Mouse (Mus musculus) hindbrain, embryonic 12.5 days (tissue): Measurements from ENCODE around the gene Clip3. TPM values are rescaled to one million over a fixed set of nuclear protein-coding genes. Genes with fewer than 3 reads are reported as not detected.
A peak's percentile ranks its signal among the peaks of the same experiment; 100 is the strongest.

Experiments used
- ATAC-seq: fragments of 200-750 bp; cut with Nextera tagmentation; 2 replicates; pipeline ENCODE4 v1.8.0; 2017; ENCODE audit warnings: moderate TSS enrichment; ENCODE audit not compliant: low FRiP score
- H3K27ac ChIP-seq: fragments of 300-500 bp; sonication (generic); 2 replicates; pipeline ENCODE4 v1.5.1; 2016; ENCODE audit warnings: mild to moderate bottlenecking
- H3K27me3 ChIP-seq: fragments of 300-500 bp; sonication (generic); 2 replicates; pipeline ENCODE4 v1.6.1; 2016; ENCODE audit warnings: mild to moderate bottlenecking
- H3K36me3 ChIP-seq: fragments of 300-500 bp; sonication (generic); 2 replicates; pipeline ENCODE4 v1.6.1; 2016; ENCODE audit warnings: mild to moderate bottlenecking
- H3K4me1 ChIP-seq: fragments of 300-500 bp; sonication (generic); 2 replicates; pipeline ENCODE4 v1.6.1; 2016
- H3K4me2 ChIP-seq: fragments of 300-500 bp; sonication (generic); replicated peaks from 2 replicates; pipeline ENCODE4 v1.6.1; 2016; ENCODE audit warnings: mild to moderate bottlenecking
- H3K4me3 ChIP-seq: fragments of 300-500 bp; sonication (generic); 2 replicates; pipeline ENCODE4 v1.5.1; 2016; ENCODE audit warnings: mild to moderate bottlenecking
- H3K9ac ChIP-seq: fragments of 300-500 bp; sonication (generic); 2 replicates; pipeline ENCODE4 v1.6.1; 2016; ENCODE audit warnings: mild to moderate bottlenecking, moderate library complexity
- H3K9me3 ChIP-seq: fragments of 300-500 bp; sonication (generic); replicated peaks from 2 replicates; pipeline ENCODE4 v1.6.1; 2016; ENCODE audit warnings: mild to moderate bottlenecking
- WGBS: fragments of 180-500 bp; shearing (Covaris S2); methylation state at CpG from one replicate; pipeline ENCODE4 v1.1.7; 2016; 5-methylcytosine and 5-hydroxymethylcytosine counted together
- polyA plus RNA-seq: library from polyadenylated mRNA; unstranded; fragments of >200 nt; fragmentation: Nextera tagmentation; extraction: Ambion mirVana; gene quantifications from 2 replicates; pipeline ENCODE4 v1.2.1, GENCODE M21; 2016

The Clip3 gene
- polyA plus RNA-seq: 74.8 and 88.1 TPM in 2 replicates

DNA sequence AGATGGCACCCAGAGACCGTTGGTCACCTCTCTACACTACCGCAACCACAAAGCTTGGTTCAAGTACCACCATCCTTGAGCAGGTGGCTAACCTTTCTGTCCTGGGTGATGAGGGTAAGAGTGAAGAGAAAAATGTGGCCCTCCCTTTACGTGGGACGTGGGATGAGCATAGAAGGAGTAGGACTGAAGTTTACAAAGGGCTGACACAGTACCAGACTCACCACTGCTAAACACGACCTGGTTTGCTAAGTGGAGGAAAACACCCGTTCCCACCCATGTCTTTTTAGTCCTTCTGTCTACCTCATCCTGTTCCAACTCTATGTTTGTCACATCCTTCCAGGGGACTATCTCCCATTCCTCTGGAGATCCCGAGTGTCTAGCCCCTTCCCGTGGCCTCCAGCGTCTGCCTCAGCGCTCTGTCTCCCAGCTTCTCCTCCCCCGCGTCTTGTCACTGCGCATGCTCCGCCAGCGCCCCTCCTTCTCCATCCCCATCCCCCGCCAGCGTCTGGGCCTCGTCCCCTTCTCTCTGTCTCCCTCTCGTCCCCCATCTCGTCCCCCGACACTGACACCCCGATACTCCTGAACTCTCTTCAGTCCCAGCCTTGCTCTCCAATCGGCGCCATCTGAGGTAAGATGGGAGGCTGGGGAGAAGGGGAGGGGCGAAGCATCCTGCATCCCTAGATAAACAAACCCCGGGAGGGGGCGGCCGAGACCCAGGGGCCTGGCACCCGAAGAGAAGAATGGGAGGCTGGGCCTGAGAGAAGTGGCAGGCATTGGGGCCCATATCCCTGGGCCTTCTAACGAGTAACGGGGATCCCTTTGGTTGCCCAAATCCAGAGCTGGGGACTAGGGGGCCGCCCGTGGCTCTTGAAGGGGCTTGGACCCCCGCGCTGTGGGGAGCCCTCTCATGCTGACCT is at the start of gene Clip3:
Clip3 (plus strand) TSS at position 514 of the 917 bp plus-strand sequence.
- ATAC-seq: peak; percentile 84
- Histone ChIP-seq H3K4me3 (peak within 1 kb of the TSS; percentile 56), H3K27me3 (no peaks in the 10 kb centered on the region), H3K27ac (peak within 1 kb of the TSS; percentile 78), H3K9ac (peak within 1 kb of the TSS; percentile 87), H3K4me2 (peak within 1 kb of the TSS; percentile 70), H3K4me1 (peaks cover 35% of the 10 kb centered on the region), H3K9me3 (no peaks in the 10 kb centered on the region), H3K36me3 (peaks cover 30% of the 10 kb centered on the region)
- 7% methylated on average over 35 of the region's 35 CpGs for WGBS

DNA sequence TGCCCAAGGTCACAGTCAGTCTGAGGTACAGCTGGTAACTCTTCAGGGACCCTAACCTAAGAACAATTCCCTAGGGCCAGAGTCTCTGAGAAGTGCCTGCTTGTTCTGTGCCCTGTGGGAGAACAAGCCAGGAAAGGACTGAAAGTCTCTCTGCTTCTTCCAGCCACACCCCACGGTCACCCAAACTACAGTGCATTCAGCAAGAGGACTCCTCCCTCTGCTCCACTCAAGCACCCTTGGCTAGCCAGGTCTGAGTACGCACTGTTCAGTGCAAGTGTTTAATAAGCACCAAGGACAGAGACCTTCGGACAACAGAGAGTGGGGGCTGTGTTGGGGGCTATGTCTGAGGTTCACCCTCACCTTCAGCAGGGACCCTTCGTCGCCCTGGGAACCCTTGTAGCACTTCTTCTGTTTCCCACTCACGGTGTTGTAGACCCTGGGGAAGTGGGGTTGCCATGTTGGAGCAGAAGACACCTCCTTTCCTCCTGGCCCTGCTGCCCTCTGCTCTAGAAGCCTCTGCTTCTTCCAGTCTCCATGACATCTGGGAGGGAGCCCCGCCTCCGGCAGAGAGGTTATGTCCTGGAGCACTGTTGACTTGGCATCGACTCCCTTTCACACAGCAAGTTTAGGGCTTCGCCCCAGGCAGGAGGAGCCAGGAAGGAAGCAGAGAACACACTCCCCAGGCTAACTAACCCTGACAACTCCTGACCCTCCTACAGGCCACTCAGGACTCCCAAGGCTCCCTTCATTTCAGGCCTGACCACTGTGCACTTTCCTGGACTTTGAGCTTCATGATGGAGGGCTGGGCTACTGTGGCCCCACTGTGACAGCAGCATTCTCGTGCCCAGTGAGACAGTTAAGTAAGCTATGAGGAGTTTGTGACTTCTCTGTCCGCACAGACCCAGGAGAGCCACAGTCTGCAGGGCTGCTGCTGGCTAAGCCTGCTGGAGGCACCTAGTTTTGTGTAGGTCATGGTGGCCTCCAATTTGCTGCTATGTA is 39.3 kb upstream of the Clip3 start:
- H3K27me3 ChIP-seq: no peaks in the 10 kb centered on the region
- no peak overlapping the region for H3K9ac ChIP-seq
- 88% methylated on average over 12 of the region's 12 CpGs for WGBS
- H3K9me3 ChIP-seq: no peaks in the 10 kb centered on the region
- H3K4me2 ChIP-seq: no peak overlapping the region
- H3K4me3 ChIP-seq: no peak overlapping the region
- no peaks in the 10 kb centered on the region for H3K4me1 ChIP-seq
- ATAC-seq: no peak
- peaks cover 17% of the 10 kb centered on the region for H3K36me3 ChIP-seq
- no peak overlapping the region for H3K27ac ChIP-seq

DNA sequence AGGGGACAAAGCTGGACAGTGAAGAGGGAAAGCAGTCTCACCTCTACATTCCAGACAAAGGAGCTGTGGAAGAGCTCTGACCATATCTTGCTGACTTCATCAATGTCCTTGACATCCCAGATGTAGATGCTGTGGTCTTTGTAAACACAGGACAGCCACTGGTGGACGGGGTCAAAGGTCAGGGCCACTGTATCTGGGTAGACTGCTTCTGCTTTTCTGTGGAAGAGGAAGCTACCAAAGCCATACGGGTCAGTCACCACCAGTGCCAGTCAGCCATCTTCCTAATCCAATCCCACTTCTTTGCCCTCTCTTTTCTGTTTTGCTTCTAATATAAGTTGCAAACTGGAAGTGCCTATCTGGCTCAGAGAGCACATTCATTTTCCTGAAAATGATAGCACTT is 26.5 kb upstream of the Clip3 start:
- no peak overlapping the region for H3K4me3 ChIP-seq
- no peak overlapping the region for H3K4me2 ChIP-seq
- ATAC-seq: no peak
- H3K9ac ChIP-seq: no peak overlapping the region
- H3K9me3 ChIP-seq: no peaks in the 10 kb centered on the region
- WGBS: 85% methylated on average over 2 of the region's 2 CpGs
- peaks cover 29% of the 10 kb centered on the region for H3K36me3 ChIP-seq
- H3K4me1 ChIP-seq: no peaks in the 10 kb centered on the region
- H3K27ac ChIP-seq: no peak overlapping the region
- H3K27me3 ChIP-seq: no peaks in the 10 kb centered on the region

DNA sequence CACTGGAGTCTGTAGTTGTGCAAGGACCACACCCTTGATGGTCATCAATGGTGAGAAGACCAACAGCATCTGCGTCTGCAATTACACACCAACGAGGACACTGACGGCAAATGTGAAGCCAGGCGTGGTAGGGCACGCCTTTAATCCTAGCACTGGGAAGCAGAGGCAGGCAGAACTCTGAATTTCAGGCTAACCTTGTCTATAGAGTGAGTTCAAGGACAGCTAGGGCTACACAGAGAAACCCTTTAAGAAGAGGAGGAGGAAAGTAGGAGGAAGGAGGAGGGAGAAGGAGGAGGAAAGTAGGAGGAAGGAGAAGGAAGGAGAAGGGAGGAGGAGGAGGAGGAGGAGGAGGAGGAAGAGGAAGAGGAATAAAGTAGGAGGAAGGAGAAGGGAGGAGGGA is 26.0 kb upstream of the Clip3 start:
- no peaks in the 10 kb centered on the region for H3K27me3 ChIP-seq
- H3K9me3 ChIP-seq: no peaks in the 10 kb centered on the region
- WGBS: 98% methylated on average over 5 of the region's 5 CpGs
- H3K27ac ChIP-seq: no peak overlapping the region
- peaks cover 32% of the 10 kb centered on the region for H3K36me3 ChIP-seq
- H3K4me1 ChIP-seq: no peaks in the 10 kb centered on the region
- ATAC-seq: no peak
- no peak overlapping the region for H3K9ac ChIP-seq
- no peak overlapping the region for H3K4me3 ChIP-seq
- H3K4me2 ChIP-seq: no peak overlapping the region

DNA sequence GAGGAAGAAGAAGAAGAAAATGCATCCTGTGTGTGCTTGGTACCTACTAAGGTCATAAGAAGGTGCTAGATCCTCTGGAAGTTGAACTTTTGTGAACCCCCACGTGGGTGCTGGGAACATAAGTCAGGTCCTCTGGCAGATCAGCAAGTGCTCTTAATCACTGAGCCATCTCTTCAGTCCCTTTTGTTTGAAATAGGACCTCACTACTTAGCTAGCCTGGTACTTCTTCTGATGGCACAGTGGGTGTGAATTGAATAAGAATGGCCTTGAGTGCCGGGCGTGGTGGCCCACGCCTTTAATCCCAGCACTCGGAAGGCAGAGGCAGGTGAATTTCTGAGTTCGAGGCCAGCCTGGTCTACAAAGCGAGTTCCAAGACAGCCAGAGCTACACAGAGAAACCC is 25.6 kb upstream of the Clip3 start:
- Histone ChIP-seq H3K9ac (no peak overlapping the region), H3K4me1 (no peaks in the 10 kb centered on the region), H3K27me3 (no peaks in the 10 kb centered on the region), H3K4me3 (no peak overlapping the region), H3K9me3 (no peaks in the 10 kb centered on the region), H3K27ac (no peak overlapping the region), H3K36me3 (peaks cover 36% of the 10 kb centered on the region), H3K4me2 (no peak overlapping the region)
- WGBS: 94% methylated on average over 7 of the region's 7 CpGs
- ATAC-seq: no peak

DNA sequence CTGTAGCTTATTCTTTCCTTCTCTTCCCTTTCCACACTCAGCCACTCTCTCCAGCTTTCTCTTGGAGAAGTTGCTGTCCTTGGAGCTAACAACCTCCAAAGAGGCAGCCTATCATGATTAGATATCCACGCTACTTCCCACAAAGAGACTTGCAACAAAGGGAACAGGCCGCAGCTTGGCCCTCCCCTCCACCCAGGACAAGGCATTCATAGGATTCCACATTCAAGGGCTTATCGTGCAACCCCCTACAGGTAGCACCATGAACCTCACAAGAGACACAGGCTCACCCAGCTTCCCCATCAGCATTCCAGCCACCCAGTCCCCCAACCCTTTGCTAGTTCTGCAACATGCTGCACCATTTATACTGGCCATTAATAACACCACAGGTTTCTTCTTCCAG is 24.7 kb upstream of the Clip3 start:
- WGBS: 86% methylated on average over 3 of the region's 3 CpGs
- no peaks in the 10 kb centered on the region for H3K4me1 ChIP-seq
- no peak for ATAC-seq
- peaks cover 28% of the 10 kb centered on the region for H3K36me3 ChIP-seq
- H3K9me3 ChIP-seq: no peaks in the 10 kb centered on the region
- H3K27ac ChIP-seq: no peak overlapping the region
- H3K4me3 ChIP-seq: no peak overlapping the region
- H3K9ac ChIP-seq: no peak overlapping the region
- no peaks in the 10 kb centered on the region for H3K27me3 ChIP-seq
- no peak overlapping the region for H3K4me2 ChIP-seq

DNA sequence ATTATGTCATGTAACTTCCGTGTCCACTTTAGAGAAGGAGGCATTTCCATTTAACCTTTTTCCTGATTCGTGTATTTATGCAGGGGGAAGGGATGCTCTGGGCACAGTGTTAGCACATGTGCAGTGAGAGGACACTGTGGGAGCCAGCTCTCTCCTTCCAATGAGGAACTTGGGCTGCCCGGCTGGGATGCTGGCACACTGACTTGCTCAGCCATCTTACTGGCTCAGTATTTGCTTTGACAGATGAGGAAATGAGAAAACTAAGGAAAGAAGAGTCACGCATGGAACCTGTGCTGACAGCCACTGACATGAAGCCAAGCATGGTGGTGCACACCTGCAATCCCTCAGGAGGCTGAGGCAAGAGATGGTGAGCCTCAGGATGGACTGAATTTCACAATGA is 21.9 kb upstream of the Clip3 start:
- H3K27ac ChIP-seq: no peak overlapping the region
- H3K9ac ChIP-seq: no peak overlapping the region
- WGBS: 85% methylated on average over 4 of the region's 4 CpGs
- no peaks in the 10 kb centered on the region for H3K4me1 ChIP-seq
- no peaks in the 10 kb centered on the region for H3K9me3 ChIP-seq
- no peak for ATAC-seq
- H3K4me2 ChIP-seq: no peak overlapping the region
- no peaks in the 10 kb centered on the region for H3K27me3 ChIP-seq
- H3K4me3 ChIP-seq: no peak overlapping the region
- peaks cover 23% of the 10 kb centered on the region for H3K36me3 ChIP-seq

DNA sequence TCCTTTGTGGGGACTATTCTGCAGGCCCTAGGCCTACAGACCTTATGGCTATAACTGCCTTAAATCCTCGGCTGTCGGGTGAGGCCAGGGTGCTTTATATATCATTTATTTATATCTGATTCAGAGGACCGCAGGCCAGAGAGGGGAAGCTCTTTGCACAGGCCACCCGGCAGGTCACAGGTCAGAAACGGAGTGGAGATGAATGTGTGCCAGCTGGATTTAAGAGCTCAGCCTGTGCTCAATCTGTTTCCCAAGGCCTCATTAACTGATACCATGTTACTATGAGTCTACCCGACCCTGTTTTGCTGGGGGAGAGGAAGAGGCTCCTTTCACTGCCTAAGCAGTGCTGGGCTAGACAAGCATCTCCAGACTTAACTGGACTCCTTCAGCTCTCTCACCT is 17.1 kb upstream of the Clip3 start:
- WGBS: 86% methylated on average over 6 of the region's 6 CpGs
- H3K4me1 ChIP-seq: peaks cover 3% of the 10 kb centered on the region
- H3K9ac ChIP-seq: 0 out of 2 replicates have a peak overlapping the region, but pooled peaks have one; percentile 13
- ATAC-seq: no peak
- no peak overlapping the region for H3K4me2 ChIP-seq
- H3K9me3 ChIP-seq: no peaks in the 10 kb centered on the region
- H3K36me3 ChIP-seq: peaks cover 10% of the 10 kb centered on the region
- H3K4me3 ChIP-seq: no peak overlapping the region
- H3K27ac ChIP-seq: no peak overlapping the region
- H3K27me3 ChIP-seq: no peaks in the 10 kb centered on the region

DNA sequence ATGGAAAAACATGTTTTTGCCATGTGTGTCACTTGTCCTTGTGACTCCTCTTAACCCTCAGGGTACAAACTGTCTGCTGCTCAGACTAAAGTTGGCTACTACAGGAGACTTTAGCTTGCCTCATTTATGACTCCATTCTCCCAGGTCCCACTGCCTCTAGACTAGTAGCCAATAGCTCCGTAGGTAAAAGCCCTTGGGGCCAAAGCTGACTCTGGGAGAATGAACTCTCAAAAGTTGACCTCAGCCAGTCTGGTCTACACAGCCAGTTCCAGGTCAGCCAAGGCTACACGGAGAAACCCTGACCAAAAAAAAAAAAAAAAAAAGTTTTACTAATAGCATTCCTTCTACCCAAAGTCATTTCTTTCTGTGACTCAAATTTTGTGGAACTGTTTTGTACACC is 12.6 kb upstream of the Clip3 start:
- Histone ChIP-seq H3K9me3 (no peaks in the 10 kb centered on the region), H3K36me3 (no peaks in the 10 kb centered on the region), H3K9ac (no peak overlapping the region), H3K4me3 (0 out of 2 replicates have a peak overlapping the region, but pooled peaks have one; percentile 63), H3K4me1 (peaks cover 8% of the 10 kb centered on the region), H3K4me2 (peak overlapping the region; percentile 93), H3K27ac (no peak overlapping the region), H3K27me3 (no peaks in the 10 kb centered on the region)
- ATAC-seq: no peak
- WGBS: 59% methylated on average over 2 of the region's 2 CpGs

DNA sequence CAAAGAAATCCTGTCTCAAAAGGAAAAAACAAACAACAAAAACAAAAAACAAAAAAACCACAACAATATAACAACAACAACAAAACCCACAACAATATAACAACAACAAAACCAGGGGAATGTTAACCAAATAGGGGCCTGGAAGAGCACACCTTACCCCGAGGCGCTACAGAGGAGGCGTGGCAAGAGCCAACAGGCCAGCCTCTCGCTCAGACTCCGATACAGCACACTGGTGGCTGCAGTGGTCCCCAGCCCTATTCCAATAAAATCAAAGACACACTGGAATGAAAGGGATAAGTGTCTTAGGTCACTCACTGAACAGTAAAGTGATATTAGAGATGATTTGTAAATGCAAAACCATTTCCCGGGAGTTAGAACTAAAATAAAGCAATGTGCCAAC is 12.0 kb upstream of the Clip3 start:
- peak overlapping the region; percentile 93 for H3K4me2 ChIP-seq
- H3K27ac ChIP-seq: no peak overlapping the region; the same call in 1 of the 2 replicates
- peak overlapping the region; percentile 63 for H3K4me3 ChIP-seq
- no peaks in the 10 kb centered on the region for H3K36me3 ChIP-seq
- H3K4me1 ChIP-seq: peaks cover 8% of the 10 kb centered on the region
- H3K9ac ChIP-seq: peak overlapping the region; percentile 62; the same call in 1 of the 2 replicates
- H3K27me3 ChIP-seq: no peaks in the 10 kb centered on the region
- under 1% methylated on average over 6 of the region's 6 CpGs for WGBS
- ATAC-seq: no peak
- no peaks in the 10 kb centered on the region for H3K9me3 ChIP-seq

DNA sequence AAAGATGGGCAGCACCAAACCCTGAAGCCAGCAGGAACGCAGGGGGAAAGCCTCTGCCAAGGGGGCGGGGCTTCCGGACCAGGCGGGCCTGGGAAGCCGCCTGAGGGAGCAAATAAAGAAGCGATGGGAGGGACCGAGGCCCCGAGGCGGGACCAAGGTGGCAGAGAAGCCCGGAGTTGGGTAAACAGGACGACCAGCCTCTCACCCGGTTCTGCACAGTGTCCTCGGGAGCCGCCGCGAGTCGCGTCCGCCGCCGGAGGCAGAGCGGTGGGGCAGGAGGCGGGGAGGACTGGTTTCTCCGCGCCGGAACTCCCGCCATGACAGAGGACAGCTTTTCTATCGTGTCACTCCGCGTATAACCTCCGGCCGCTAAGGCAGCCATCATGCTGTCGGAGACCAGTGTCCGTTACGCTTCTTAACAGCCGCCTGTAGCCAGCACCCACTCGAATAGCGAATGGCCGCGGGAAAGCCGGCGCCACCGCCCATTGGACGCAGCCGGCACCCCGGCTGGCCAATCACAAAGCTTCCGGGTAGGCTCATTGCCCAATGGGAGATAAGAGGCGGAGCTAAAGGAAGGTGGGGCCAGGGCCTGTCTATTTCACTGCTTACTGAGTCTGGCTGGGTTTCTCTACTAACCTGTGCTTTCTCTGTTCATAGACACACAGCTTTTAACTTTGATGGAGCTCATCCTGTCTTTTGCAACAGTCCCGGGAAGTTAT is 11.4 kb upstream of the Clip3 start, which contains the start of the genes Thap8 and Wdr62:
Thap8 (plus strand) TSS at position 144 of the 719 bp plus-strand sequence.
Wdr62 (minus strand) TSS at position 469 of the 719 bp plus-strand sequence.
- Histone ChIP-seq H3K9ac (peak within 1 kb of the TSS; percentile 62), H3K4me3 (peak within 1 kb of the TSS; percentile 63), H3K36me3 (no peaks in the 10 kb centered on the region), H3K27me3 (no peaks in the 10 kb centered on the region), H3K4me1 (peaks cover 8% of the 10 kb centered on the region), H3K27ac (peak within 1 kb of the TSS; percentile 95), H3K4me2 (peak within 1 kb of the TSS; percentile 93), H3K9me3 (no peaks in the 10 kb centered on the region)
- under 1% methylated on average over 47 of the region's 49 CpGs for WGBS
- ATAC-seq: peak; percentile 97
